Mouse (Mus musculus): ENCODE measurements around the gene Cnot4.

- no peak for TF ChIP-seq CTCF (IDR thresholded peaks at IDR 0.05; ENCODE audit: control insufficient read depth, insufficient read depth, low read length)
- no peak for TF ChIP-seq POLR2A (IDR thresholded peaks at IDR 0.05; ENCODE audit: borderline replicate concordance, control insufficient read depth, low read depth, low read length)
These were observed 44.2 kb upstream of the Cnot4 start for GRCm38 (mm10) chr6:35177650-35178272.
